Mouse (Mus musculus): ENCODE measurements around the gene Ybx2.
"Not testable (repeated sequence)": the region's sequence is repeated elsewhere in the genome, so short reads cannot be mapped to it uniquely, and the experiment has no call there.

Ybx2 gene

DNA sequence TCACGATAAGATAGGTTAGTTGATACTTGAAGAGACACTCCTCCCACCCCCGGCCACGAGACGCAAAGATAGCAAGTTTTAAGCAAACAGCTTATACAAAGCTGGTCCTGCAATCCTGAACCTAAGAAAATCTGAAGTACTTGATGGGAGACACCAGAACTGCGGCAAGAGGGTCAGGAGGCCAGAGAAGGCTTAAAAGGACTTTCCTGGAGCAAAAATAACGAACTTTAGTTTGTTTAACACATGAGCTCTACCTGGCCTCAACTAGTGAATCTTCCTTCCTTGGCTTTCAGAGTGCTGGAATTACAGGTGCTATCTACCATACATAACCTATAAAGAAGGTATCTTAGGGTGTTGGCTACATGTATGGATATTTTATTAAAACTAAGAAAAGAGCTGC, 915 bp upstream of the Ybx2 start:
- no peak for DNase-seq (ENCODE audit: low spot score)

DNA sequence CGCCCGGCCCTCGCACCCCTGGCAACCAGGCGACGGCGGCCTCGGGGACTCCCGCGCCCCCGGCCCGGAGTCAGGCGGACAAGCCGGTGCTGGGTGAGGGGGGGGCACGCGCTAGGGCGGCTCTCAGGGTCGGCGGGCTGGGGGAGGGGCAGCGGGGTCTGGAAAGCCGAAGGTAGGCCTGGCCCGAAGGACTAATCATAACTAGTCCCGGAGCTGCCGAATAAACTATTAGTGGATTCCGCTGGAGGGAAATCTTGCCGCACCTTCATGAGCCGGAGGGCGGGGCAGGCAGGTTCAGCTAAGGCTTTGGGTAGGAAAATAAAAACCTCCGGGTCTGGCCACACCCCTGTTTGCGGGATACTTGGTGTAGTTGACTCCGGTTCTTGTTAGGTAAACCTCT, 560 bp downstream of the Ybx2 start:
- DNase-seq (ENCODE audit: low spot score): no peak

DNA sequence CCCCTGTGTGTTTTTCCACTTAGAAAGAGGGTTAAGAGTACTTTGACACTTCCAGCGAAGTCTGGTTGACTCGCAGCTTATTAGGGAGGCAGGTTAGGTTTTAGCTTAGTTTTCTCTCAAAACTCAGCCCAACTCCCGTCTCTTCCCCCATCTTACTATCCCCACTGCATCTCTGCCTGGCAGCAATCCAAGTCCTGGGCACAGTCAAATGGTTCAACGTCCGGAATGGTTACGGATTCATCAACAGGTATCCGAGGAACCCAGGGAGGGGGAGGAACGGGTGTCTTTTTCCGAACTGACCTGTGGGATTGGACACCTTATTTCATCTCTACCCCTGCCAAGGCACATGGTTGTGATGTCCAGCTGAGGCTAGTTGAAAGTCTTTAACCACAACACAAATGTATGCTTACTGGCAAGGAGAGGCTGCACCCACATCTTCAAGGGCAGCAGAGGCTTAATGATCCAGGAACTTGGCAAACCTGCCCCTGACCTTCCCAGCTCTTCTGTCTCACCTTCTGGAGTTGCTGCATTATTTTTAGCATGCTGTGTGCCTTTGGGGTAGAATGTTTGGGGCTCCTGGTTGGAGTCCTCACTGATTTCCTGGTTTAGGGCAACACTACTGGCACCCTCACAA, 1.2 kb downstream of the Ybx2 start:
- DNase-seq (ENCODE audit: low spot score): no peak

DNA sequence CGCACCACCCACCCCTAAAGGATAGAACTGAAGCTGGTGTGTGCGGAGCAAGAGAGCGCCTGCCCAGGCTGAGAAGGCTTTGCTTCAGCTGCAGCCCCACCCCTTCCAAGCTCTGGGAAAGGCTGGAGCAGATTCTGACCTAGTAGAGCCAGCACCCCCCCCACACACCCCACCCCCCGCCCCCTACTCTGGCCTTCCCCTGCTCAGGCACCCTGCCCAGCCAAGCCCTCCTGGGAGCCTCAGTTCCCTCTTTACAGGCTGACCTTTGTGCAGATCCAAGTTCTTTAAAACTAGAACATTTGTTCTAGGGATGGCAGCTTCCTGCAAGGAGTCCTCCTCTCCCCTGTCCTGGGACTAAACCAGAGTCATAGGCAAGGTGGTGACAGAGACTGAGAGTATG, 1.8 kb downstream of the Ybx2 start:
- no peak for DNase-seq (ENCODE audit: low spot score)

DNA sequence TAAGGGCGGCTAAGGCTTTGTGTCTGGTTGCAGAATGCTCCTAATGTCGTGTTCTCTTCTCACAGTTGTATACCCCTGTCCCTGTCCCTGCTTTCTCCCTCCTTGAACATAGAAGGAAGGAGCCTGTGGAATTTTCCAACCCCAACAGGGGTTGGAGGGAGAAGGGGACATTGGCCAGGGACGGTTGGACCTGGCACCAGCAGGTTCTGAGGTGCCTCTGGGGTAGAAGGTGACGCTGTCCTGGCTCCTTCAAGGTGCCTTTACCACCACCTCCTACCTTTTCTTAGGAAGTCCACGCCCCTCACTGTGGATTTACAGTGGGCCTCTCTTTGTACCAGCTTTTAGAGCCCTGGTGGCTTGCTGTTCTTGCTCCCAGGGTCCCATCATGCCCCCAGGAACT, 2.2 kb downstream of the Ybx2 start:
- no peak for DNase-seq (ENCODE audit: low spot score)

- DNase-seq (ENCODE audit: low spot score): no peak
Measured at GRCm38 (mm10) chr11:69938401-69938979, 2.9 kb downstream of the Ybx2 start.

- no peak for DNase-seq (ENCODE audit: low spot score)
Measured at GRCm38 (mm10) chr11:69939181-69939580, 3.6 kb downstream of the Ybx2 start.

DNA sequence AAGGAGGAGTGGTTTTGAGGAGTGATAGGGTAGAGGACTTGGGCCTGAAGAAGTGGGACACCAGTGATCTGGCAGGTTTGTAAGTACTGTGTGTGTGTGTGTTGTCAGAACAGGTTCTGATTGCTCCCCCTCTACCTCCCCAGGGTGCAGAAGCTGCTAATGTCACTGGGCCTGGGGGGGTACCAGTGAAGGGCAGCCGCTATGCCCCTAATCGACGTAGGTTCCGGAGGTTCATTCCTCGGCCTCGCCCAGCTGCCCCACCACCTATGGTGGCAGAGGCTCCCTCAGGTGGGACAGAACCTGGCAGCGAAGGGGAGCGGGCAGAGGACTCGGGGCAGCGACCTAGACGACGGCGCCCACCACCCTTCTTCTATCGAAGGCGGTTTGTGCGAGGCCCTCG, 4.1 kb downstream of the Ybx2 start:
- DNase-seq (ENCODE audit: low spot score): no peak

DNA sequence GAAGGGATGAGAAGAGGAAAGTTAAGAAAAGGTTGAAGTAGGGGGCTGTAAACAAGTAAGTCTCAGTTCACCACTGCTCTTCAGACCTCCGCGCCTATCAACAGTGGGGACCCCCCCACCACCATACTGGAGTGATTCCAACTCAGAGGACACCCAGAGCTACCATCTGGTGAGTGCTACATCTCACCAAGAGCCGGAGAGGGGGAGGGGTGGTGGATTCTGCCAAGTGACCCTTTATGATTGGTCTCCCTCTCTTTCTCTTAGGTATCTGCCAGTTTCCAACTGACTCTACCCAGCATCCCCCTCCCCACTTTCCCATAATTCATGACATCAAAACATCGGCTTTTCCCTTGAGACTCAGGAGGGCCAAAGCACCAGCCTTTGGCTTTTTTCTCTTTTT, 5.4 kb downstream of the Ybx2 start:
- no peak for DNase-seq (ENCODE audit: low spot score)

GRCm38 (mm10) chr11:69945216-69945615, 9.6 kb downstream of the Ybx2 start:
- DNase-seq (ENCODE audit: low spot score): no peak

GRCm38 (mm10) chr11:69945997-69946891, 10.6 kb downstream of the Ybx2 start:
- DNase-seq (ENCODE audit: low spot score): no peak

GRCm38 (mm10) chr11:69947337-69948065, 11.9 kb downstream of the Ybx2 start:
- DNase-seq (ENCODE audit: low spot score): peak; percentile 32

DNA sequence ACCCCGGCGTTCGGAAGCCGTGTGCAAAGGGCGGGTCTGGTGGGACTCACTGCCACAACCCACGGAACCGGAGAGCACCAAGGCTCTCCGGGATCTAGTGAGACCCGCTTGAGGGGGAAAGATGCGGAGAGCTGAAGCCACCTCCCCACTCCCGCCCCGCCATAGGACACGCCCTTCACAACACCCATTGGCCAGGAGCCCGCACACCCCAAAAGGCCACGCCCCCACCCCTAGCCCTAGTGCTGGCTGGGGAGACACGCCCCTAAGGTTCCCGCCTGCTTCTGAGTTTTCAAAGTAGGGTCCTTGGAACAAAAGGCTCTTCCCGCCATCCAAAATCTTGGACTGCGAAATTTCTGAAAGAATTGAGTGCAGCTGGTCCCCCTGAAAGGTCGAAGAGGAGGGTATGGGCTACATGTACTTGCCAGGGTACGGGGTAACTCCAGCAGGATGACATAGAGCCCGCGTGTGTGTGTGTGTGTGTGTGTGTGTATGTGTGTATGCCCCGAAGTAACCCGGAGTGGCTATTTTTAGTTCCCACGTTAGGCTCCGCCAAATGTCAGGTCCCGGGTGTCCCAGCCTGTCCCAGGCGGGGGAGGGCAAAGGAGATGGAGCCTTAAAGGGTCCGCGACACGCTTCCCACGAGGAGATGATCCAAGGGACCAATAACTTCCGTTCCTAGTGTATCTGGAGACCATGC, 12.6 kb downstream of the Ybx2 start, which contains the start of gene Slc2a4:
Gene Slc2a4 (minus strand): TSS at position 123 of the 697 bp plus-strand sequence.
- peak; percentile 91 for DNase-seq (ENCODE audit: low spot score)

GRCm38 (mm10) chr11:69948763-69949150, 13.2 kb downstream of the Ybx2 start:
- DNase-seq (ENCODE audit: low spot score): peak; percentile 82

- no peak for DNase-seq (ENCODE audit: low spot score)
Measured at GRCm38 (mm10) chr11:69950807-69951459, 15.3 kb downstream of the Ybx2 start.

GRCm38 (mm10) chr11:69952274-69952673, 16.7 kb downstream of the Ybx2 start:
- no peak for DNase-seq (ENCODE audit: low spot score)

GRCm38 (mm10) chr11:69953267-69953915, 17.8 kb downstream of the Ybx2 start:
- no peak for DNase-seq (ENCODE audit: low spot score)

DNA sequence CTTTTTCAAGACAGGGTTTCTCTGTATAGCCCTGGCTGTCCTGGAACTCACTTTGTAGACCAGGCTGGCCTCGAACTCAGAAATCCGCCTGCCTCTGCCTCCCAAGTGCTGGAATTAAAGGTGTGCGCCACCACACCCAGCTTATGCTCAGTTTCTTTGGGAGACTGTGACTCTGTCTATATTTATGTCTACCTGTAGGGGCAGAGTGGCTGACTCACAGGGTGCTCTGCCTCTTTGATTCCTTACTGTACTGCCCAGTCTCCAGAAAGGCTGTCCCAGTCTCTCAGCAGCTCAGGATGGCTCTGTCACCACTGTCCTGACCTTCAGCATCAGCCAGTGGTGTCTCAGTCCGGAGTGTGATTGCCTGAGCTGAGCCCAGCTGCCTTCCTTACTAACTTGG, 20.0 kb downstream of the Ybx2 start:
- not testable (repeated sequence) for DNase-seq (ENCODE audit: low spot score)

- DNase-seq (ENCODE audit: low spot score): no peak
Measured at GRCm38 (mm10) chr11:69956218-69956617, 20.6 kb downstream of the Ybx2 start.

DNA sequence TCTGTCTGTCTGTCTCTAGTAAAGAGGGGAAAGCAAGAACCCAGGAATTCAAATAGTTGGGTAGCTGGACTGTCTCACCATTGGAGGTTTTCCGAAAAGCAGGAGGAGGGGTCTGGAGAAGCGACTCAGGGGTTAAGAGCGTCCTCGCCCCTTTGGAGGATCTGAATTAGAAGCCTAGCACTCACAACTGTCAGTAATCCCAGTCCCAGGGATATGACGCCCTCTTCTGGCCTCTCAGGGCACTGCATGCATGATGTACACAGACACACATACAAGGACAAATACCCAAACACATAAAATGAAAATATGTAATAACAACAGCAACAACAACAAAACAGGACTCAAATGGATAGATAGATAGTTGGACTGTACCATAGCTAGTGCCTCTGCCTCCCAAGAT, 25.0 kb downstream of the Ybx2 start:
- DNase-seq (ENCODE audit: low spot score): no peak

- no peak for DNase-seq (ENCODE audit: low spot score)
Measured at GRCm38 (mm10) chr11:69961841-69962240, 26.2 kb downstream of the Ybx2 start.

Measured in ovary, postnatal 14 days (tissue).